Mouse (Mus musculus) testis, adult 10 weeks (tissue): ENCODE data around the gene Cyp4a10. TPM values are rescaled to one million over a fixed set of nuclear protein-coding genes. Genes with fewer than 3 reads are reported as not detected.

Experiments used
- polyA plus RNA-seq: library from polyadenylated mRNA; stranded (reverse); fragments of 350-450 nt; fragmentation: Illumina TruSeq; extraction: RNeasy Lipid Tissue Mini Kit (QIAGEN cat#74804); gene quantifications from one replicate; pipeline ENCODE4 v1.2.3, GENCODE M21; 2014; ENCODE audit warnings: low read depth, low replicate concordance

The Cyp4a10 gene
- 0.20 TPM for polyA plus RNA-seq

GRCm38 (mm10) chr4:115518000-115518399, at the start of gene Cyp4a10:
Gene Cyp4a10, plus strand, starts transcription at chr4:115518264.

GRCm38 (mm10) chr4:115496001-115496400, 22.1 kb upstream of the Cyp4a10 start, which contains the start of gene Cyp4a14:
Gene Cyp4a14, minus strand, starts transcription at chr4:115496142.

GRCm38 (mm10) chr4:115563401-115563800, 45.3 kb downstream of the Cyp4a10 start, which contains the start of gene Cyp4a31:
Gene Cyp4a31, plus strand, starts transcription at chr4:115563649.

Other genes starting within 250 kb of the Cyp4a10 start
- not detected for gene Cyp4a12a, start 219.2 kb upstream of the Cyp4a10 start, polyA plus RNA-seq
- not detected for gene Cyp4a12b, start 106.6 kb upstream of the Cyp4a10 start, polyA plus RNA-seq
- gene Cyp4a30b, start 65.7 kb upstream of the Cyp4a10 start, polyA plus RNA-seq, result not detected
- 0.21 TPM for gene Cyp4a14, start 22.1 kb upstream of the Cyp4a10 start, polyA plus RNA-seq
- gene Cyp4a31, start 45.4 kb downstream of the Cyp4a10 start, polyA plus RNA-seq, result 0.17 TPM
- not detected for gene Cyp4a32, start 82.7 kb downstream of the Cyp4a10 start, polyA plus RNA-seq
- not detected for gene Cyp4b1, start 129.5 kb downstream of the Cyp4a10 start, polyA plus RNA-seq
- 53.7 TPM for gene Efcab14, start 219.5 kb downstream of the Cyp4a10 start, polyA plus RNA-seq